Mouse (Mus musculus) right cerebral cortex, postnatal 4 days (tissue): ENCODE measurements around the gene Atp2a1.

Experiments
- DNase-seq: peaks from one replicate; pipeline ENCODE4 v3.0.0-alpha.2; 2022

Atp2a1 gene

GRCm38 (mm10) chr7:126399548-126399947, 63.4 kb downstream of the Atp2a1 start:
- peak; percentile 86 for DNase-seq

GRCm38 (mm10) chr7:126397822-126398221, 65.1 kb downstream of the Atp2a1 start:
- no peak for DNase-seq

- no peak for DNase-seq
Observed at GRCm38 (mm10) chr7:126397221-126397620, 65.7 kb downstream of the Atp2a1 start.

GRCm38 (mm10) chr7:126396298-126397119, 66.4 kb downstream of the Atp2a1 start, which contains the start of gene Nfatc2ip:
Gene Nfatc2ip (minus strand): TSS chr7:126396737.
- DNase-seq = peak; percentile 89
